Mouse (Mus musculus) forebrain, postnatal 0 days (tissue): Measurements from ENCODE around the gene Scd1. TPM values are rescaled to one million over a fixed set of nuclear protein-coding genes. Genes with fewer than 3 reads are reported as not detected.

Experiments
- ATAC-seq: fragments of 200-750 bp; cut with Nextera tagmentation; 2 replicates; pipeline ENCODE4 v1.8.0; 2017; ENCODE audit warnings: mild to moderate bottlenecking, moderate library complexity
- DNase-seq: peaks from one replicate; pipeline ENCODE4 v3.0.0-alpha.2; 2015
- H3K27ac ChIP-seq: fragments of 300-500 bp; sonication (generic); 2 replicates; pipeline ENCODE4 v1.5.1; 2014; ENCODE audit warnings: low read depth, mild to moderate bottlenecking, antibody characterized with exemption, low read length, moderate library complexity, mixed read lengths
- H3K27me3 ChIP-seq: fragments of 300-500 bp; sonication (generic); 2 replicates; pipeline ENCODE4 v1.6.1; 2014; ENCODE audit warnings: mild to moderate bottlenecking, low read length, mixed read lengths; ENCODE audit not compliant: insufficient read depth
- H3K36me3 ChIP-seq: fragments of 300-500 bp; sonication (generic); 2 replicates; pipeline ENCODE4 v1.6.1; 2014; ENCODE audit warnings: mild to moderate bottlenecking, moderate library complexity; ENCODE audit not compliant: insufficient read depth
- H3K4me1 ChIP-seq: fragments of 300-500 bp; sonication (generic); 2 replicates; pipeline ENCODE4 v1.6.1; 2014; ENCODE audit warnings: antibody characterized with exemption; ENCODE audit not compliant: insufficient read depth
- H3K4me2 ChIP-seq: fragments of 300-500 bp; sonication (generic); 2 replicates; pipeline ENCODE4 v1.6.1; 2014; ENCODE audit warnings: low read depth, mild to moderate bottlenecking, moderate library complexity
- H3K4me3 ChIP-seq: fragments of 300-500 bp; sonication (generic); 2 replicates; pipeline ENCODE4 v1.5.1; 2014; ENCODE audit warnings: low read depth, low read length, mixed read lengths
- H3K9ac ChIP-seq: fragments of 300-500 bp; sonication (generic); 2 replicates; pipeline ENCODE4 v1.6.1; 2014; ENCODE audit warnings: mild to moderate bottlenecking
- H3K9me3 ChIP-seq: fragments of 300-500 bp; sonication (generic); 2 replicates; pipeline ENCODE4 v1.6.1; 2016; ENCODE audit warnings: low read length
- CTCF ChIP-seq: sonication (generic); IDR thresholded peaks from 2 replicates; pipeline ENCODE4 v1.5.1; 2016; ENCODE audit warnings: antibody characterized with exemption, control low read depth, low read depth
- WGBS: fragments of 180-500 bp; shearing (Covaris S2); extraction: QIAGEN DNeasy Blood & Tissue Kit; methylation state at CpG from one replicate; pipeline ENCODE4 v1.1.7; 2014; 5-methylcytosine and 5-hydroxymethylcytosine counted together
- polyA plus RNA-seq: library from polyadenylated mRNA; unstranded; fragments of >200 nt; fragmentation: Nextera tagmentation; extraction: Ambion mirVana; gene quantifications from 2 replicates; pipeline ENCODE4 v1.2.1, GENCODE M21; 2015
- total RNA-seq: library from RNA; depleted of rRNA; stranded (reverse); fragments of >200 nt; gene quantifications from 2 replicates; pipeline ENCODE4 v1.2.3, GENCODE M21; 2014

Gene Scd1
- total and polyA plus RNA-seq, 2 experiments from 2014 or later = 8.7 to 41.0 TPM

GRCm38 (mm10) chr19:44388475-44389428 lies 18.9 kb downstream of the Scd1 start:
- H3K4me3 ChIP-seq = peak overlapping the region; percentile 64
- H3K9ac ChIP-seq = peak overlapping the region; percentile 75
- H3K36me3 ChIP-seq = peaks cover 2% of the 10 kb centered on the region; the same call in 1 of the 2 replicates
- H3K9me3 ChIP-seq = no peaks in the 10 kb centered on the region
- H3K27me3 ChIP-seq = no peaks in the 10 kb centered on the region
- peak overlapping the region; percentile 72 for H3K27ac ChIP-seq
- 4% methylated on average over 41 of the region's 41 CpGs for WGBS
- peak; percentile 98 for ATAC-seq
- H3K4me2 ChIP-seq = peak overlapping the region; percentile 91
- no peak for TF ChIP-seq CTCF
- H3K4me1 ChIP-seq = 0 out of 2 replicates have a peak, but pooled peaks cover 4% of the 10 kb centered on the region
- DNase-seq = peak; percentile 92

GRCm38 (mm10) chr19:44387746-44388474 lies 19.8 kb downstream of the Scd1 start:
- DNase-seq = no peak
- H3K27ac ChIP-seq = peak overlapping the region; percentile 70
- H3K9me3 ChIP-seq = no peaks in the 10 kb centered on the region
- WGBS = 31% methylated on average over 19 of the region's 19 CpGs
- 0 out of 2 replicates have a peak, but pooled peaks cover 4% of the 10 kb centered on the region for H3K4me1 ChIP-seq
- no peak for ATAC-seq
- H3K4me2 ChIP-seq = peak overlapping the region; percentile 91
- H3K9ac ChIP-seq = peak overlapping the region; percentile 75
- H3K27me3 ChIP-seq = no peaks in the 10 kb centered on the region
- H3K36me3 ChIP-seq = no peaks in the 10 kb centered on the region
- H3K4me3 ChIP-seq = peak overlapping the region; percentile 64
- TF ChIP-seq CTCF = no peak

- no peaks in the 10 kb centered on the region for H3K9me3 ChIP-seq
- ATAC-seq (no peak), DNase-seq (no peak)
- no peaks in the 10 kb centered on the region for H3K27me3 ChIP-seq
- 96% methylated on average over 4 of the region's 4 CpGs for WGBS
- H3K4me3 ChIP-seq = no peak overlapping the region
- H3K4me2 ChIP-seq = no peak overlapping the region
- H3K4me1 ChIP-seq = 0 out of 2 replicates have a peak, but pooled peaks cover 4% of the 10 kb centered on the region
- TF ChIP-seq CTCF = no peak
- no peak overlapping the region for H3K9ac ChIP-seq
- no peak overlapping the region for H3K27ac ChIP-seq
- H3K36me3 ChIP-seq = no peaks in the 10 kb centered on the region
Observed at GRCm38 (mm10) chr19:44387089-44387671, 20.5 kb downstream of the Scd1 start.

- no peak for TF ChIP-seq CTCF
- H3K27ac ChIP-seq = no peak overlapping the region
- 0 out of 2 replicates have a peak, but pooled peaks cover 4% of the 10 kb centered on the region for H3K4me1 ChIP-seq
- H3K9ac ChIP-seq = no peak overlapping the region
- H3K36me3 ChIP-seq = no peaks in the 10 kb centered on the region
- ATAC-seq = no peak
- WGBS = 83% methylated on average over 6 of the region's 6 CpGs
- no peak overlapping the region for H3K4me3 ChIP-seq
- H3K9me3 ChIP-seq = no peaks in the 10 kb centered on the region
- no peak overlapping the region for H3K4me2 ChIP-seq
- H3K27me3 ChIP-seq = no peaks in the 10 kb centered on the region
- DNase-seq = no peak
Observed at GRCm38 (mm10) chr19:44385887-44386498, 21.7 kb downstream of the Scd1 start.

DNA sequence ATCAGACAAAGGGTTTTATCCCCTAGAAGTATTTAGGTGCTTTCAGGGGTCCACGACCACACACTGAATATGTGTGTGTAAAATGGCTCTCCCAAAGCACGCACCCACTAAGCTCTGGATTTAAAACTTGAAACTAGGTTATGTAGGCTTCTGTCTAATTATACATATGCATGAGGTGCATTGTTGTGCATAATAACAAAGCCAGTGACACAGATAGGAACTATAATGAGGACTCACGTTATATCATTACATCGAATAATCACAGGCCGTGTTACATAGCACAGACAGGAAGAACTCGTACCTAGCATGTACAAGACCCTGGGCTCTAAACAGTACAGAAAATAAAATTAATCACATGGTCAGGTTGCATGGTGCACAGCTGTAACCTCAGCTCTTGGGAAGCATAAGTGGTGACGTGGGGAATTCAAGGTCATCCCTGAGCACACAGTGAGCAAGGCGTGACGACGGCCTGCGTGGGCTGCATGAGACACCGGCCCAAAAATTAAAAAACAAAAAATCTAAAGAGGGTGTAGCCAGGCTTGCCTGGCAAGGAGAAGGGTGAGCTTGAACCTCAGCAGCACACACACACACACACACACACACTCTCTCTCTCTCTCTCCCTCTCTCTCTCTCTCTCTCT lies 24.9 kb downstream of the Scd1 start:
- Histone ChIP-seq H3K27me3 (no peaks in the 10 kb centered on the region), H3K9me3 (no peaks in the 10 kb centered on the region), H3K4me3 (no peak overlapping the region), H3K4me2 (no peak overlapping the region), H3K9ac (no peak overlapping the region), H3K36me3 (no peaks in the 10 kb centered on the region), H3K27ac (no peak overlapping the region), H3K4me1 (no peaks in the 10 kb centered on the region)
- WGBS = 66% methylated on average over 12 of the region's 12 CpGs
- ATAC-seq = no peak
- TF ChIP-seq CTCF = no peak
- DNase-seq = no peak

DNA sequence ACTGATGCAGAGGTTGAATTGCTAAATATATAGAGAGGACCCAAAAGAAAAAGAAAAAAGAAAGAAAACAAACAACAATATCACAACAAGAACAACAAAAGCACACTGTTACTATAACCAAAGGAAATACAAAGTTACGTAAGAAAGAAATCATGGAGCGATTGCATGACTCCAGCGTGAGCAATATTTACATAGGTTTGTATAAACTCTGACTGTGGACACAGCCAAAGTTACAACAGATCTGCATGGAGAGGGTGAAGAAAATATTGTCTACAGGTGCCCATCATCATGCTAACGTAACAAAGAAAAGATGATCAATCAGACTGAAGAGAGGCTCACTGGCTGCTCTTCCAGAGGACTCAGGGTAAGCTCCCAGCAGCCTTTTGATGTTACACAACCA lies 27.6 kb downstream of the Scd1 start:
- Histone ChIP-seq H3K9me3 (no peaks in the 10 kb centered on the region), H3K27me3 (no peaks in the 10 kb centered on the region), H3K4me3 (no peak overlapping the region), H3K9ac (no peak overlapping the region), H3K27ac (no peak overlapping the region), H3K36me3 (no peaks in the 10 kb centered on the region), H3K4me1 (no peaks in the 10 kb centered on the region), H3K4me2 (no peak overlapping the region)
- WGBS = 88% methylated on average over 4 of the region's 4 CpGs
- ATAC-seq = no peak
- TF ChIP-seq CTCF = no peak
- DNase-seq = no peak
